Mouse (Mus musculus) G1E (cell line): ENCODE data around the gene Psma5.

Source experiments
- CTCF ChIP-seq: IDR thresholded peaks from 2 replicates; pipeline ENCODE4 v1.5.1; 2012; ENCODE audit warnings: low read depth, low read length, inconsistent platforms, mixed read lengths
- GATA1 ChIP-seq: IDR thresholded peaks from 2 replicates; pipeline ENCODE4 v1.6.1; 2012; ENCODE audit warnings: borderline replicate concordance, low read length, inconsistent platforms, mixed read lengths
- GATA2 ChIP-seq: IDR thresholded peaks from 2 replicates; pipeline ENCODE4 v1.6.1; 2012; ENCODE audit warnings: low read depth, low read length, inconsistent platforms, borderline replicate concordance
- POLR2AphosphoS5 ChIP-seq: IDR thresholded peaks from 2 replicates; pipeline ENCODE4 v1.6.1; 2012; ENCODE audit warnings: low read depth, low read length, inconsistent platforms; ENCODE audit not compliant: insufficient replicate concordance
- TAL1 ChIP-seq: conservative IDR thresholded peaks from 2 replicates; pipeline ENCODE4 v1.6.1; 2012; ENCODE audit warnings: low read depth, low read length, inconsistent platforms, mixed read lengths

- no peak for TF ChIP-seq CTCF
- TF ChIP-seq POLR2AphosphoS5: no peak
- TF ChIP-seq GATA1: no peak
- no peak for TF ChIP-seq TAL1
- no peak for TF ChIP-seq GATA2
Measured at GRCm38 (mm10) chr3:108297050-108297419, 40.3 kb downstream of the Psma5 start.
